Mouse (Mus musculus) hindbrain, embryonic 13.5 days (tissue): ENCODE data around the gene Tenm2. TPM values are rescaled to one million over a fixed set of nuclear protein-coding genes. Genes with fewer than 3 reads are reported as not detected.
A peak's percentile ranks its signal among the peaks of the same experiment; 100 is the strongest.

Experiments used
- ATAC-seq: fragments of 200-750 bp; cut with Nextera tagmentation; 2 replicates; pipeline ENCODE4 v1.8.0; 2017; ENCODE audit warnings: moderate TSS enrichment; ENCODE audit not compliant: low FRiP score
- H3K27ac ChIP-seq: fragments of 300-500 bp; sonication (generic); 2 replicates; pipeline ENCODE4 v1.5.1; 2015; ENCODE audit warnings: inconsistent platforms, mild to moderate bottlenecking, moderate library complexity
- H3K27me3 ChIP-seq: fragments of 300-500 bp; sonication (generic); 2 replicates; pipeline ENCODE4 v1.6.1; 2015; ENCODE audit warnings: mild to moderate bottlenecking, inconsistent platforms
- H3K36me3 ChIP-seq: fragments of 300-500 bp; sonication (generic); 2 replicates; pipeline ENCODE4 v1.6.1; 2015; ENCODE audit warnings: mild to moderate bottlenecking, inconsistent platforms
- H3K4me1 ChIP-seq: fragments of 300-500 bp; sonication (generic); replicated peaks from 2 replicates; pipeline ENCODE4 v1.6.1; 2015; ENCODE audit warnings: inconsistent platforms
- H3K4me2 ChIP-seq: fragments of 300-500 bp; sonication (generic); 2 replicates; pipeline ENCODE4 v1.6.1; 2015; ENCODE audit warnings: inconsistent platforms, mild to moderate bottlenecking, moderate library complexity
- H3K4me3 ChIP-seq: fragments of 300-500 bp; sonication (generic); 2 replicates; pipeline ENCODE4 v1.5.1; 2015; ENCODE audit warnings: mild to moderate bottlenecking, inconsistent platforms
- H3K9ac ChIP-seq: fragments of 300-500 bp; sonication (generic); 2 replicates; pipeline ENCODE4 v1.6.1; 2015; ENCODE audit warnings: mild to moderate bottlenecking, inconsistent platforms
- H3K9me3 ChIP-seq: fragments of 300-500 bp; sonication (generic); 2 replicates; pipeline ENCODE4 v1.6.1; 2016; ENCODE audit warnings: inconsistent platforms
- WGBS: fragments of 180-500 bp; shearing (Covaris S2); methylation state at CpG from one replicate; pipeline ENCODE4 v1.1.7; 2015; 5-methylcytosine and 5-hydroxymethylcytosine counted together
- polyA plus RNA-seq: library from polyadenylated mRNA; unstranded; fragments of >200 nt; fragmentation: Nextera tagmentation; extraction: Ambion mirVana; gene quantifications from 2 replicates; pipeline ENCODE4 v1.2.1, GENCODE M21; 2015

Gene Tenm2
- polyA plus RNA-seq, 1 experiment from 2014 or later, result 29.4 TPM

DNA sequence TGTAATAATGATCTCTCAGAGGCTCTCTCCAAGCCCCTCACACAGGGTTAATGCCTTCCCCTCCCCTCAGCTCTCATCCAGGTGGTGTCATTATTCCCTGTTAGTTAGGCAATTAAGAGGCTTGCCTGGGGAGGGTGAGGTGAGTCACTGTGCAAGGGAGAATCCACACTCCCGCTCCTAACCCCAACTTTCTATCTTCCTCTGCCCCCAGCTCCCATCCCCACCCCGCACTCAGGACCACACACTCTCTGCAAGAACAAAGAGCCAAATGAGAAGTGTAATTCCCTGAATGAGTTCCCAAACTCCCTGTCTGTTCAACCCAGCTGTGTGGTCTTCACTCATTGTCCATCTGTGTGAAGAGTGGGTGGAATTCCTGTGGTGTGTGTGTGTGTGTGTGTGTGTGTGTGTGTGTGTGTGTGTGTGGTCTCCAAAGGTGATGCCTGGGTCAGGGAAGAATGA, 932.8 kb downstream of the Tenm2 start:
- H3K9ac ChIP-seq, result no peak overlapping the region
- H3K27ac ChIP-seq, result no peak overlapping the region
- H3K4me1 ChIP-seq, result peaks cover 22% of the 10 kb centered on the region
- H3K36me3 ChIP-seq, result no peaks in the 10 kb centered on the region
- H3K9me3 ChIP-seq, result no peaks in the 10 kb centered on the region
- 51% methylated on average over 2 of the region's 2 CpGs for WGBS
- no peak for ATAC-seq
- no peak overlapping the region for H3K4me2 ChIP-seq
- no peaks in the 10 kb centered on the region for H3K27me3 ChIP-seq
- no peak overlapping the region for H3K4me3 ChIP-seq

DNA sequence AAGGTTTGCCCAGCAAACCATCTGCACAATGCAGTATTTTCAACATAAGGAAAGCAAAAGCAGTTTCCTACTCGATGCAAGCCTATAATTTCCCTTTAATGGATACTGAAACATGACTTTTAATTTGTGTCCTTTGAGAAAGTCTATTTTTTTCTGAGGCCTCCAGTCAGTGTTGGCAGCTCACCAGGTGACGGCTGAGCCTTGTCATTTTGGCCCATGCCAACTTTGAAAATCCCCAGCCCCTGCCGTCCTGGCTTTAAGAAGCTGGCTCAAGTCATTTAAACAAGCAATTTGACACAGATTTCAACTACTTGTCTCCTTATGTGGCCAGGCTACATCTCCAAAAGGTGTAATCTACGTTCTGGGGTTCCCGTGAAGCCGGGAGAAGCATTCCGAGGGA, 933.7 kb downstream of the Tenm2 start:
- Histone ChIP-seq H3K27me3 (no peaks in the 10 kb centered on the region), H3K4me3 (no peak overlapping the region), H3K4me1 (peaks cover 18% of the 10 kb centered on the region), H3K4me2 (no peak overlapping the region), H3K9ac (no peak overlapping the region), H3K27ac (no peak overlapping the region), H3K9me3 (no peaks in the 10 kb centered on the region), H3K36me3 (no peaks in the 10 kb centered on the region)
- 79% methylated on average over 7 of the region's 7 CpGs for WGBS
- no peak for ATAC-seq

DNA sequence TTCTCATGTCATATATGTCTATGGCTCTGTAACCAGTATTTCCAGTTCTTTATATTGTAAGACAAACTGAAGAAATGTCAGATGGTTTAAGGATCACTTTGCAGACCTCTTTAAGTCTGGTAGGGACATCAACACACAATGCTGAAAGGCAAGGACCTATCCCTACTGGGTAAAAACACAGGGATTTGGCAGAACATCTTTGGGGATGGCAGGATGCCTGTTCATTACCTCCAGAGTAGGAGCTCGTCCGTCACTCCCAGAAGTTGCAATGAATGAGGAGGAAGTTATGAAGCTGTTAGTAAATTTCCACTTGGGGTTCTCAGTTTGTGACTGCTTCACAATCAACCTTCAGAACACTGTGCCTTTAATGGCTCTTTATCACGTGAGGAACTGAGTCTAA, 939.2 kb downstream of the Tenm2 start:
- 74% methylated on average over 3 of the region's 3 CpGs for WGBS
- H3K4me2 ChIP-seq, result no peak overlapping the region

DNA sequence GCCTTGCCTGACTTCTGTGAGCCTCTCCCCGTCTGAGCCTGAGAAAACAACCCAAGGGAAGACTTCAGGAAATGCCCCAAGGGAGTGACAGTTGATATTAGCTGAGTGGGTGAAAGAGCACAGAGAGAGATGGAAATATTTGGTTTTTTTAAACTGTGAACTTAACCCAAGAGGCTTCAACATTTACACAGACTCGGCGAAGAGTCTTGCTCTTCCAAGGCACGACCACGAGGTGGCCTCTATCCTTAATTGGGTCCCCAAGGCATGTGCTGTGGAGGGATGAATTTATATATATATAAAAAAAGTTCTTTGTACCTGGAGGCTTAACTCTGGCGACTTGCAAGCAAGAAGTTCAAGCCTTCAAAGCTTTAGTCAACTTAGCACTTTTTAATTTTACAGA, 943.6 kb downstream of the Tenm2 start:
- no peaks in the 10 kb centered on the region for H3K9me3 ChIP-seq
- H3K4me2 ChIP-seq, result no peak overlapping the region
- ATAC-seq, result no peak
- 49% methylated on average over 6 of the region's 6 CpGs for WGBS
- no peak overlapping the region for H3K4me3 ChIP-seq
- no peak overlapping the region for H3K27ac ChIP-seq
- no peaks in the 10 kb centered on the region for H3K36me3 ChIP-seq
- no peak overlapping the region for H3K9ac ChIP-seq
- no peaks in the 10 kb centered on the region for H3K27me3 ChIP-seq
- peaks cover 15% of the 10 kb centered on the region for H3K4me1 ChIP-seq

More for the DNA sequence above, 939.2 kb downstream of the Tenm2 start:
- Histone ChIP-seq H3K9ac (no peak overlapping the region), H3K27ac (no peak overlapping the region), H3K9me3 (no peaks in the 10 kb centered on the region), H3K4me1 (peaks cover 17% of the 10 kb centered on the region), H3K27me3 (no peaks in the 10 kb centered on the region), H3K36me3 (no peaks in the 10 kb centered on the region), H3K4me3 (no peak overlapping the region)
- no peak for ATAC-seq

DNA sequence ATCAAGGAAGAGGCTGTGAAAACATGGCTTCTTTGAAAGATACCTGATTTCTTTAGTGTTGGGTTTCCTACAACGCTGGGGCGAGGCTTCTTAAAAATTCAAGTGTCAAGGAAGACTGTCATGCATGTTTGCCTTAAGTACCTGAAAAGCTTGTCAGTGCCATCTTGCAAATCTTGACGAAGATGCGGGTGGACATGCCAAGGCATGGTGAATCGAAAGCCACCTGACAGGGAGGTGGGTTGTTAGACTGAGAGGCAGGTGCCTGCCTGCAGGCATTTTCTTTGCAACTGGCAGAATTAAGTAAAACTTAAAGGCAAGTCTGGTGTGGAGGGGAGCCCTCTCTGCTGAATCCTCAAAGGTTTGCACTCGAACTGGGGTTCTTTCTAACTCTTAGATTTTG, 949.5 kb downstream of the Tenm2 start:
- ATAC-seq, result no peak
- Histone ChIP-seq H3K9ac (no peak overlapping the region), H3K27me3 (no peaks in the 10 kb centered on the region), H3K27ac (no peak overlapping the region), H3K4me2 (no peak overlapping the region), H3K4me3 (no peak overlapping the region), H3K9me3 (no peaks in the 10 kb centered on the region), H3K36me3 (no peaks in the 10 kb centered on the region), H3K4me1 (0 out of 2 replicates have a peak, but pooled peaks cover 3% of the 10 kb centered on the region)
- 87% methylated on average over 6 of the region's 6 CpGs for WGBS

DNA sequence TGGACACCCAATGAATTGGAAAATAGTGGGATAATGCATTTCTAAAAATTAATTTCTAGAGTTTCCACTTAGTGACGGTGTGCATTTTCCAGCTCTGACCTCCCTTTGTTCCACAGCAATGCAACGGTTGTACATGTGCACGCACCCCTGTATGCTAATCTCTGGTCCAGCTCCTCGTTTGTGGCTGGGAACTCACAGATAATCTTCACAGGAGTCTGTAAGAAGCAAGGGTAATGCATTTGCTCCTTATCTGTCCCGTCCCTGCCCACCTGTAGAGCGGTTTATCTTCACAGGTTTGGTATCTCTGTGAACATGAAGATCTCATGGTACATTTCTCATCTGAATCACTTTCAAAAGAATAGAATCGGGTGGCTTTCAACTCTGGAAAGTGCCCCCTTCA, 955.2 kb downstream of the Tenm2 start:
- Histone ChIP-seq H3K36me3 (no peaks in the 10 kb centered on the region), H3K27ac (no peak overlapping the region), H3K4me2 (no peak overlapping the region), H3K4me1 (peaks cover 16% of the 10 kb centered on the region), H3K9ac (no peak overlapping the region), H3K27me3 (no peaks in the 10 kb centered on the region), H3K9me3 (no peaks in the 10 kb centered on the region), H3K4me3 (no peak overlapping the region)
- no peak for ATAC-seq
- 75% methylated on average over 7 of the region's 7 CpGs for WGBS

DNA sequence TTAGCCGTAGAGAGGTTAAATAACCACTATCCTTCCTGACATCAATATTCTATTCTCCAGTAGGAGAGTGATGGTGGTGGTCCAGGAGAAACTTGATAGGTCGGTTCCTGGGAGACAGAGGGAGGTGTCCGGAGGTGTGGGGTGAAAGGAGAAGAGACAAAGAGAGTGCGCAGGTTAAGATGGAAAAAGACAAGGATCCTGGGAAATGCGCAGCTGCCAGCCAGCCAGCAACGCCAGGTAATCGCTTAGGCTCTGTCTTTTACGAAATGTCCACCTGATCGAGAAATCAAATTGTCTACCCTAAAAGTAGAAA, 957.9 kb downstream of the Tenm2 start:
- Histone ChIP-seq H3K4me1 (peaks cover 16% of the 10 kb centered on the region), H3K27me3 (no peaks in the 10 kb centered on the region), H3K9me3 (no peaks in the 10 kb centered on the region), H3K4me2 (no peak overlapping the region), H3K9ac (no peak overlapping the region), H3K36me3 (0 out of 2 replicates have a peak, but pooled peaks cover 3% of the 10 kb centered on the region), H3K4me3 (no peak overlapping the region), H3K27ac (no peak overlapping the region)
- ATAC-seq, result no peak
- 89% methylated on average over 9 of the region's 9 CpGs for WGBS

DNA sequence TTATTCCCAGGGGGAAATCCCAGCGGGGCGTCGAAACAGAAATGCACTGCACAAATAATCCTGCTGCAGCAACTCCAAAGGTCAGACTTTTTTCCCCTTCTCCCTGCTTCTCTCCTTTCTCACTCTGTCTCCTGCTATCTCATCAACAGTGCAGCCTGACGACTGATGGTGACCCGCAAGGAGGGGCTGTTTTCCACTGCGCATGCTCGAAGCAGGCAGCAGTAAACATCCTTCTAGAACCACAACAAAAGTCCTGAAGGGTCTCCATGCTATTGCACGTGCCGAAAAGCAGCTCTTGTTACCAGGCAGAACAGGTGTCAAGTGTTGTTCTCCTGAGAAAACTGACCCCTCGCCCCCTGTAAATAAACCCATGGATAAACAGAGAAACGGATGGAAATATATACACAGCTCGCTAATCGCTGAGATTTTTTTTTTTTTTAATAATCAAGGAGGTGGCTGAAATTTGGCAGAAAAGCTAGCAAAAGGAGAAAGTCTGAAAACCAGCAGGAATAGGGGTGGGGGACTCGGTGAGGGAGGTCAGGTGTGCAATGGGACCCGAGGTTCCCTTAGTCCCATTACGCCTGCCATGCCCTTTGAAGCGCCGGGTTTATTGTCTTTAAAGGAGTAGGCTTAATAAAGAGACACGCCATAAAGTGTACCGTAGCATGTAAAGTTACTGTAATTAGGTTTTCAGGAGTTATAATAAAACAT, 958.4 kb downstream of the Tenm2 start:
- Histone ChIP-seq H3K27me3 (no peaks in the 10 kb centered on the region), H3K9ac (no peak overlapping the region), H3K27ac (no peak overlapping the region), H3K4me1 (peaks cover 16% of the 10 kb centered on the region), H3K9me3 (no peaks in the 10 kb centered on the region), H3K36me3 (0 out of 2 replicates have a peak, but pooled peaks cover 4% of the 10 kb centered on the region), H3K4me2 (no peak overlapping the region), H3K4me3 (no peak overlapping the region)
- ATAC-seq, result no peak
- WGBS, result 72% methylated on average over 20 of the region's 20 CpGs

DNA sequence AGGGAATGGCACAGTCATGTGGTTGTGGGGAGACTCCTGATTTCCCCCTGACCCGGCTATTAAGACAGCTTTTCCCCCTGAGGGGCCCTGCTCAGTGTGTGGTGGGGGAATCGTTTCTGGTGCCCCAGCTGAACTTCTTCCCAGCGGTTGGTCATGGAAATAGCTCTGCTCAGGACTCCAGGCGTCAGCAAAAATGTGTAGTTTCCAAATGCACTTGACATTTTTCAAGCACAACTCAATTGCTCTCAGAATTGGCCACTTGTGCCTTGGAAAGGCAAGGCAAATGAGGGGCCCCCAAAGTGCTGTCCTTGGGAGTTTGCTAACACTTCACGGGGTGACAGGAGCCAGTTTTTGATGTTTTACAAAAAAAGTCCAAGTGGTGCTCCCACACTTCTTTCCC, 959.7 kb downstream of the Tenm2 start:
- no peak overlapping the region for H3K4me2 ChIP-seq
- H3K9ac ChIP-seq, result no peak overlapping the region
- H3K36me3 ChIP-seq, result 0 out of 2 replicates have a peak, but pooled peaks cover 4% of the 10 kb centered on the region
- no peak for ATAC-seq
- H3K4me1 ChIP-seq, result peaks cover 20% of the 10 kb centered on the region
- WGBS, result 19% methylated on average over 5 of the region's 5 CpGs
- H3K4me3 ChIP-seq, result no peak overlapping the region
- H3K27me3 ChIP-seq, result no peaks in the 10 kb centered on the region
- H3K9me3 ChIP-seq, result no peaks in the 10 kb centered on the region
- H3K27ac ChIP-seq, result no peak overlapping the region

DNA sequence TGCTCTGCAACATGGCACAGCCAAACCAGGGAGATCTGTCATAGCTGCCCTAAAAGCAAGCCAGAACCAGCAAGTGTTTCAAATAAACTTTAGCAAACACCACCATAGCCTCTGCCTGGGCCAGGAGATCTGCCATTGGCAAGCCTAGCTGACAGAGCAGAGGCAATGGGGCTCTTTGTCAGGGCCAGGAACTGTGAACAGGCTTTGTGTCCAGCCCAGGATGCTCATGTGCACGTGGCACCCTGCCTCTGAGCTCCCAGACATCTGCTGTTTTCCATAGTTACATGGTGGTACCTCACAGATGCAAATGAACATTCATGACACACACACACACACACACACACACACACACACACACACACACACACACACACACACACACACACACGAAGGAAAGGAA, 963.6 kb downstream of the Tenm2 start:
- Histone ChIP-seq H3K4me1 (peaks cover 22% of the 10 kb centered on the region), H3K27me3 (no peaks in the 10 kb centered on the region), H3K9me3 (no peaks in the 10 kb centered on the region), H3K4me2 (no peak overlapping the region), H3K27ac (peak overlapping the region; percentile 42; the same call in 1 of the 2 replicates), H3K9ac (no peak overlapping the region), H3K4me3 (no peak overlapping the region), H3K36me3 (0 out of 2 replicates have a peak, but pooled peaks cover 4% of the 10 kb centered on the region)
- WGBS, result 62% methylated on average over 2 of the region's 2 CpGs
- no peak for ATAC-seq

DNA sequence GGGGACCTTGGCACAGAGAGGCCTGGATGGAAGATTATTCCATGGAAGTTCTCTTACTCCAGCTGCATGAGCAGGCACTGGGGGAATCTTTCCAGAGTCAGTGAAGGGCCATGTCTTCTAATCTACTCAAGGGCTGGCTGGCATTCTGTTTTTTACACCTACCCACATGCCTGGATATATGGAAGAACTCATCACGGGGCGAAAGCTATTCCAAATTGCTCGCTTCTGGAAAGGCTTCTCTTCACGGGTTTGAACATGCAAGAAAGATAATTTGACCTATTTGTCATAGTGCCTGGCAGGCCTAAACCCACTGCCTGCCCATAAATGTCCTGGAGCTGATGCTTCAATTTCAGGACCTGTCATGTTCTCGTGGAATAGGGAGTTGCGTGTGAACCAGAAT, 965.8 kb downstream of the Tenm2 start:
- no peaks in the 10 kb centered on the region for H3K9me3 ChIP-seq
- 79% methylated on average over 6 of the region's 6 CpGs for WGBS
- no peak overlapping the region for H3K4me3 ChIP-seq
- no peaks in the 10 kb centered on the region for H3K27me3 ChIP-seq
- 0 out of 2 replicates have a peak, but pooled peaks cover 4% of the 10 kb centered on the region for H3K36me3 ChIP-seq
- ATAC-seq, result no peak
- no peak overlapping the region for H3K4me2 ChIP-seq
- H3K4me1 ChIP-seq, result peaks cover 18% of the 10 kb centered on the region
- no peak overlapping the region for H3K27ac ChIP-seq
- no peak overlapping the region for H3K9ac ChIP-seq

DNA sequence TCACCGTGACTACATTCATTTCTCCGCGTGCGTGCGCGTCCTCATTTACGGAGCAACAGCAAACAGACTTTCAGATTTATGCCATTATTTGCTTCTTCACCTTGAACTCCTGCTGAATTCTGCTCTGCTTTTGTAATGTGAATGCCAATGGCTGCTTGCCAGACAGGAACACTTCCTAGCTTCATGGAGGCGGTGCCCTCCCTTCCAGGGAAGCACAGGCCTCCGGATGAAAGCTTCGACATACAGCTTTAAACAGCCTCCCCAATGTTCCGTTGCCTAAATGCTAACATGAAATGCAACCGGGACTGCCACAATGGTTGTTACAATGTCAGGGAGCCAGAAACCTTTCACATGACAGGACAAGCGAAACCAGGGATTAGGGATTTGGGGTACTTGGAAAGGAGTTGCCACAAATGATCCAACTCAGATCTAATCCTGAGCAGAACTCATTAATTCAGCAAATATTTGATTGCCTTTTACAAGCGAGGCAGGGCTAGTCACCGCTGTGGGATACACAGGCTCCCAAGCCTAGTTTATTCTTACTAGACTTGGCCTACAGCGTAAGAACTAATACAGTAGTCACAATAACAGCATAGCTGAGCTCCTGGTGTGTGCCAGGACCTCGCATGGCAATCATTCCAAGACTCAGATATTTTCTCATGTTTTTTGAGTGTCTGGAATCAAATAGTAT, 970.8 kb downstream of the Tenm2 start:
- Histone ChIP-seq H3K27me3 (no peaks in the 10 kb centered on the region), H3K27ac (peak overlapping the region; percentile 56), H3K36me3 (no peaks in the 10 kb centered on the region), H3K9me3 (no peaks in the 10 kb centered on the region), H3K9ac (no peak overlapping the region), H3K4me2 (no peak overlapping the region), H3K4me1 (peaks cover 21% of the 10 kb centered on the region), H3K4me3 (no peak overlapping the region)
- ATAC-seq, result no peak
- WGBS, result 53% methylated on average over 17 of the region's 17 CpGs

DNA sequence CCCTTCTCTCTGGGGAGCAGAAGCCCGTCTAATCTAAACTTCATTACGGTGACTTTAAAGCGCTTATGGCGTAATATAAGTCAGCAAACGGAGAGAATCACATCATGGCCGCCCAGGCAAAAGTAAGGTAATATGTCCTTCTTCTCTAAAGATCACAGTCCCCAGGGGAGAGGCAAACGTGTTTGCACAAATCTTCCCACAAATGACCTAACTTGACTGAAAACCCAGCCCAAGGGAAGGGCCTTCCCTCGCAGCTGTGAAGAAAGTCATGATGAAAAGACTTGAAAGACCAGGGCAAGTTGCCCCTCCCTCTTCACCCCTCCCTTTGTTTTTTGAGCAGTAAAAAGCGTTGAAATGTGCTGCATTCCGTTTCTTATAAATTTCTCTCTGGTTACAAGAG, 971.9 kb downstream of the Tenm2 start:
- Histone ChIP-seq H3K27me3 (no peaks in the 10 kb centered on the region), H3K9me3 (no peaks in the 10 kb centered on the region), H3K27ac (no peak overlapping the region), H3K36me3 (no peaks in the 10 kb centered on the region), H3K9ac (no peak overlapping the region), H3K4me1 (peaks cover 27% of the 10 kb centered on the region), H3K4me3 (no peak overlapping the region), H3K4me2 (no peak overlapping the region)
- WGBS, result 38% methylated on average over 10 of the region's 10 CpGs
- ATAC-seq, result no peak
